Mouse (Mus musculus) CH12.LX (cell line): ENCODE measurements around the gene Hist1h3i.

Experiments
- BHLHE40 ChIP-seq: IDR thresholded peaks from 2 replicates; pipeline ENCODE4 v1.6.1; 2011; ENCODE audit warnings: mild to moderate bottlenecking, low read depth, low read length, improper control_type of control experiment
- CTCF ChIP-seq, 2 experiments: IDR thresholded peaks in 1 of 2; conservative IDR thresholded peaks in 1 of 2; 2 replicates each; pipeline ENCODE4 v1.5.1; 2011 to 2012; ENCODE audit warnings: low read depth in 2 of 2, low read length in 2 of 2, improper control_type of control experiment in 1 of 2, inconsistent platforms in 1 of 2, mild to moderate bottlenecking in 1 of 2, moderate library complexity in 1 of 2
- EP300 ChIP-seq: IDR thresholded peaks from 2 replicates; pipeline ENCODE4 v1.6.1; 2011; ENCODE audit warnings: low read length, improper control_type of control experiment
- GABPA ChIP-seq: IDR thresholded peaks from 2 replicates; pipeline ENCODE4 v1.6.1; 2012; ENCODE audit warnings: low read depth, low read length, improper control_type of control experiment, inconsistent platforms; ENCODE audit not compliant: insufficient replicate concordance

- TF ChIP-seq CTCF (conservative IDR thresholded peaks at IDR 0.05 in 1 of 2, IDR thresholded peaks at IDR 0.05 in 1 of 2; ENCODE audit: low read depth in 2 of 2, low read length in 2 of 2) (no peak), BHLHE40 (no peak), GABPA (no peak), EP300 (no peak)
Observed at GRCm38 (mm10) chr13:21755707-21756106, 27.5 kb downstream of the Hist1h3i start.
